Mouse (Mus musculus): ENCODE measurements around the gene Ugt2a1.
"Not testable (repeated sequence)": the region's sequence is repeated elsewhere in the genome, so short reads cannot be mapped to it uniquely, and the experiment has no call there.

Gene Ugt2a1

DNA sequence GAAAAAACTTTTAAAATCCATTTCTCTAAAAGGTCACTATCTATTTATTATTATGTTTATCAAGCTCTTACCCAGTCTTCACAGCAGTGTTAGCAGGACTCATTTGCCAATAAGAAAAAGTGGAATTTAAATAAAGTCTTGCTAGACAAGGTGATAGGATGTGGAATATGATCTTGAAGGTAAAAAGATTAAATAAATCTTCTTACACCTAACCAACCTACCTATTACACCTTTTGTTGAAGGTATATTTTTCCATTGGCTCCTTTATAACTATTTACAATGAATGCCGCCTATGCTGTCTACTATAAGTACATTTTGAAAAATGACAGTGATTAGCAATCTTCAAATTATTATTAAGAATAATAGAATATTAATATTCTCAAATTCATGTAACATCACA, at the start of gene Ugt2a1:
Gene Ugt2a1 (minus strand): TSS at position 101 of the 400 bp plus-strand sequence.
- DNase-seq = no peak

GRCm38 (mm10) chr5:87538111-87538510, 47.4 kb upstream of the Ugt2a1 start, which contains the start of gene Sult1b1:
Gene Sult1b1 (minus strand): TSS chr5:87538195.
- no peak for DNase-seq

DNA sequence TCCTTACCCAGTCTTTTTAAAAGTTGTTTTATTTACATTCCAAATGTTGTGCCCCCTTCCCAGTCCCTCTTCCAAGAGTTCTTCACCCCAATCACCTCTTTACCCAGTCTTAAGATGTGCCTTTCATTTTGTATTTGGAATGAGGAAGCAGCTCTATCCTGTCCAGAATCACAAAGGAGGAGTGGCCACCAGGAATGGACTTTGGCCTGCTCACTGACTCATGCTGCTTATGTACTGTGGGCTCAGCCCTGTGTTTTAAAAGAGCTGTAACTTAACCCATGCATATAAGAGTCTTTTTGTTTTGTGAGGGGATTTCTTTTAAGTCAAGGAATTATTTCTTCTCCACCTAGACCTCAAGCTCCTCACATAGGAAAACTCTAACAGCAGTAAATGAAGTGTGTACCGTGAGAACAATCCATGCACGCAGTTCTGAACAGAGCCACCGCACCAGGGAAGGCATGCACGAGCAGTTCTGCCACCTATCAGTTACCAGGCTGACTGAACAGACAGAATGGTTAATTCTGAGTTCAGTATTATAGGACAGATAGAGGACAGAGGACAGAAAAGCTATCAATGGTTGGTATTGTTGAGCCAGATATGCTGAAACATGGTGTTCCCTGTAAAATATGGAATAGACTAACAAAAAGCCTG, 45.4 kb upstream of the Ugt2a1 start:
- DNase-seq = no peak

DNA sequence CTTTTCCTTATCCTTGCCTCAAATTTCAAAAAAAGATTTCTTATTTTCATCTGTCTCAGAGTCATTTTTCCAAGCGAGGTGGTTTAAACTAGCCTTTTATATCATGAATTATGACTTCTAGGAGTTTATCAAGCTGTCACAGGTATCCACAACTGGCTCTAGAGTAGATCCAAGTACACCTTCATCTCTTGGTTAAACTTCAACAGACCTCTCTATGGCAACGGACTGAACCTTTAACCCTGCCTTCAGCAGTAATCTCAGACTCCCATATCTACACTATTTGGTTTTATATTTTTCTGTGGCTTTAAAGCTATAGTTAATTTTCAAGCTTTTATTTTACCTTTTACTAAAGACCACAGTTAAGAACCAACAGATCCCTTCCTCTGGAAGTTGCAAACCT, 41.6 kb upstream of the Ugt2a1 start:
- DNase-seq = no peak

GRCm38 (mm10) chr5:87523561-87523960, 32.9 kb upstream of the Ugt2a1 start:
- DNase-seq = not testable (repeated sequence)

DNA sequence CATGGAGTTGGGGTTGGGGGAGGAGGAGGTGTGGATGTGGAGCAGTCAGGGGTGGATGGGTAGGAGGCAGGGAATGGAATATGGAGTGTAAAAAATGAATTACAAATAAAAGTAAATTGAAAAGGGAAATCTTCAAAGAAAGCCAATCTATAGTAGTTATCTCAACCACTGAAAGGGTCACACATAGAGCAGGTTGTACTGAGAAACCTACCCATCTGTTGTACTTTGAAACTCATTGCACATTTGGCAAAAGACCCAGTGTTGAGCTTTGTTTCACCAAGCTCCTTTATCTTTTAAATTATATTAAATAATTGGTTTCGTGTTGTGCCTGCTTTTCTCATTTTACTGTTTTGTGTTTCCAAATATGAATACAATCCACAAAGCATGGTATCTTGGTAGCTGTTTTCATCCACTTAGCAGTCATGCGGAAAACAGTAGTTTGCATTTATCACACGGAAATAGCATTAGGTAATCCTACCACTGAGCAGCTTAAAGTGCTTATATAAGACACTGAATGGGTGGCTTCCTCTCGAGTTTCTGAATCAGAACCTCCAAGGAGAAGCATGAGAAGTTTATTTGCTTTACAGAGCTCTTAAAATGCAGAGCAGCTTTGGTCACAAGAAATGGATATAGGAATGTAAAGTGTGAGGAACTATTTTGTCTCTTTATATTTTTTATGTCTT, 15.2 kb upstream of the Ugt2a1 start:
- no peak for DNase-seq

GRCm38 (mm10) chr5:87502687-87503086, 12.0 kb upstream of the Ugt2a1 start:
- no peak for DNase-seq

- DNase-seq = no peak
Observed at GRCm38 (mm10) chr5:87499341-87499740, 8.7 kb upstream of the Ugt2a1 start.

- no peak for DNase-seq
Observed at GRCm38 (mm10) chr5:87498936-87499335, 8.3 kb upstream of the Ugt2a1 start.

DNA sequence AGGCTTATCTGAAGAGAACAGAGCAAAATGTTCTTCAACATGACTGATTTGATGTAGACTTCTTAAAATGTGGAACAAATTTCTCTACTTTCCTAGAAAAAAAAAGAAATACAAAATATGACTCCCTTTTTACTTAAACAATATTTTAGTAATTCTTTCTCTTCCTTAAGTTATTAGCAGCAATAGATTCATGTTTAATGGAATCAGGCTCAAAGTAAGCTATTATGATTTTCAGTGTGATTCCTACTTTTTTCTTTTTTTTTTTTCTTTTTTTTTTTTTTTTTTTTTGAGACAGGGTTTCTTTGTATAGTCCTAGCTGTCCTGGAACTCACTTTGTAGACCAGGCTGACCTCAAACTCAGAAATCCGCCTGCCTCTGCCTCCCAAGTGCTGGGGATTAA, 4.0 kb downstream of the Ugt2a1 start, which contains the start of gene Gm43638:
Gene Gm43638 (minus strand): TSS at position 101 of the 400 bp plus-strand sequence.
- not testable (repeated sequence) for DNase-seq

DNA sequence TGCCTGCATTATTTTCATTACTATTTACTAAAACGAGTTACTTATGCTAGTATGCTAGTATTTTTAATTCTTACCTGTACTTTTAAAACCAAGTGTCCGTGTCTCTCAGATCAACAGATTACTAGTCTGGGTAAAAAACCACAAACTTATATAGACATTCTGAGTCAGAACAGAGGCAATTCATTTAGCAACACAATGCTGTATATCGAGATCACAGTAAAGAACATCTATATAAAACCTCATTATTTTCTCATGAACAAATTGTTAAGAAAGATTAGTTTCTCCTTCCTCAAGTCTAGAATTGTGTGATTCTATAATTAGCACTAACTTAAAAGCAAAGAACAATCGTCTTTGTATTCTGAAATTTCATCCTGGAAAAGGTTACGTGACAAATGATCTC, 8.5 kb downstream of the Ugt2a1 start, which contains the start of gene Ugt2a2:
Gene Ugt2a2 (minus strand): TSS at position 101 of the 400 bp plus-strand sequence.
- no peak for DNase-seq

GRCm38 (mm10) chr5:87458810-87459209, 31.9 kb downstream of the Ugt2a1 start:
- DNase-seq = no peak

GRCm38 (mm10) chr5:87457701-87458100, 33.0 kb downstream of the Ugt2a1 start:
- DNase-seq = no peak

GRCm38 (mm10) chr5:87456216-87456850, 34.3 kb downstream of the Ugt2a1 start:
- no peak for DNase-seq

DNA sequence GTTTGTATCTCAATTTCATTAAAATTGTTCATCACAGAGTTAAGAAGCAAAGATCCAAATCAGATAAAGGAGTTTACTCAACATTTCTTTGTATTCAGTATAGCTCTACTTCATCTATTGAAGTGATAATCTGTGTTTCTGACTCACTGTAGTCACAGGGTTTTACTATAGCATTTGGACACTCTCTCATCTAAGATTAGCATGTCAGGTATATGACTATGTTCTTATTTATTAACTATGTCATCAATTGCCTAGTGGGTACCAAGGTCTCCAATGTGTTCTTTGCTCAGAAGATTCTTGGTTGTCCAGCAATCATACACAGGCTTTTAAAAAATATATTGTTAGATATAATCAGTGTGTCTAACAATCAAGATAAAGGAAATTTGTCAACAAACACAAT, 35.2 kb downstream of the Ugt2a1 start:
- DNase-seq = no peak

DNA sequence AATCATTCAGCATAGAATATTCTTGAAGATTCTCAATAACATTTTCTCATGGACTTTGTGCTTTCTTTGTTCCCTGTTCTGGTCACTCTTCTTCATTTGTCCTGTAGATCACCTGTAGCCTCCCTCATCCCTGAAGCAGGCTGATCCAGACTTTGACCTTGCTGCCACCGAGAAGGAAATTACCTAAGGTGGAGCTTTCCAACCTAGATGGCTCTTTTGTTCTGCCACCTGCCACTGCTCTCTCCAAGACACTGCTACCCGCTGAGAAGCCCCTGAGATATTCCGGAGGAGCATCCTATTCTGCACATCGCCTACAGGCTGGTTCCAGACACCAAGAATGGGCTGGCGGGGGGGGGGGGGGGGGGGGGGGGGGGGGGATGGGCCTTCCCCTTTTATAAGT, 38.2 kb downstream of the Ugt2a1 start:
- not testable (repeated sequence) for DNase-seq

DNA sequence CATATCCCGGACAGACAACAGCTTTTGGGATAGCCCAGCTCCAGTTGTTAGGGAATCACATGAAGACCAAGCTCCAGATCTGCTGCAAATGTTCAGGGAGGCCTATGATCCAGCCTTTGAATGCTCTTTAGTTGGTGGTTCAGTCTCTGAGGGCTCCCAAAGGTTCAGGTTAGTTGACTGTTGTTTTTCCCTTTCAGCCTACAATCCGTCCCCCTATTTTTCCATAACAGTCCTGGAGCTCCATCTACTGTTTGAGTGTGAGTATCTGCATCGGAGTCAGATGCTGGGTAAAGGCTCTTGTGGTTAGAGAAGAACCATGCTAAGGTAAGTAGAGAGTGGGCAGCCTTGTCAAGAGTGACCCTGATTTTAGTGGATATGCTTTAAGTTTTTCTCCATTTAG, 54.4 kb downstream of the Ugt2a1 start:
- DNase-seq = no peak

DNA sequence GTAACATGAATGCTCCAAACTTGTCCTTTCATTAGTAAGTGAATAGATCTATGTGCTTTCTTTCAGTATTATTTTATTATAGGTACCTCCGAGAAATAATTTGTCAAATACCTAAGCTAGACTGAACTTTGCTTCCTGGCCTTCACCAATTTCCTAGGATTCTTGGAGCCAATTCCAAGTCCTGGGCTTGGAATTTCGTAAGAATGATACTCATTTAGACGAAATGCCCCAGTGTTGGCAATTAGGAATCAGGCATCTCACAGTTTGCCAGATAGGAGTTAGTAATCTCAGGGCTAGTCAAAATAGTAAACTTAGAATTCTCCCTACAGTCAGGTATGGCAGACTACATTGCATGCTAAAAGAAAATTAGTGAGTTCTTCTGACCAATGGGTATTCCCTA, 65.0 kb downstream of the Ugt2a1 start:
- no peak for DNase-seq

- DNase-seq = not testable (repeated sequence)
Observed at GRCm38 (mm10) chr5:87424041-87424440, 66.6 kb downstream of the Ugt2a1 start, which contains the start of gene Ugt2b38. Gene Ugt2b38 (minus strand): TSS chr5:87424203.

All from cerebellum, adult 9-10 months (tissue).